Mouse (Mus musculus): ENCODE results near the gene Max.

GRCm38 (mm10) chr12:76943046-76943445 is 19.0 kb downstream of the Max start:
- no peak for TF ChIP-seq CTCF (IDR thresholded peaks at IDR 0.05; ENCODE audit: low read depth, low read length)
- no peak for TF ChIP-seq POLR2A (IDR thresholded peaks at IDR 0.05; ENCODE audit: extremely low read depth, insufficient read depth, low read length)
